Mouse (Mus musculus): ENCODE measurements around the gene Il23a. TPM values are rescaled to one million over a fixed set of nuclear protein-coding genes. Genes with fewer than 3 reads are reported as not detected.

The Il23a gene
- polyA plus RNA-seq, 1 experiment from 2014 or later = not detected

- WGBS = 84% methylated on average over 17 of the region's 17 CpGs
- no peaks in the 10 kb centered on the region for H3K9me3 ChIP-seq (ENCODE audit: control insufficient read depth, low read length)
Observed at GRCm38 (mm10) chr10:128247020-128247732, 51.4 kb downstream of the Il23a start.

More at GRCm38 (mm10) chr10:128247020-128247732, 51.4 kb downstream of the Il23a start:
- Histone ChIP-seq H3K27ac (ENCODE audit: low read depth, low read length) (0 out of 2 replicates have a peak overlapping the region, but pooled peaks have one; percentile 17), H3K4me3 (ENCODE audit: low read depth, low read length) (no peak overlapping the region), H3K36me3 (ENCODE audit: control insufficient read depth, insufficient read depth, low read length) (peaks cover 51% of the 10 kb centered on the region), H3K27me3 (ENCODE audit: control insufficient read depth, insufficient read depth, low read length) (no peaks in the 10 kb centered on the region), H3K4me2 (ENCODE audit: low read depth) (no peak overlapping the region), H3K9ac (ENCODE audit: low read length) (no peak overlapping the region), H3K4me1 (ENCODE audit: control insufficient read depth, insufficient read depth, low read length) (no peaks in the 10 kb centered on the region)
- DNase-seq (ENCODE audit: low spot score) (no peak), ATAC-seq (ENCODE audit: insufficient read depth, low FRiP score, low TSS enrichment) (no peak)

Other genes with a start within 250 kb of the Il23a start
- 584 and 611 TPM in 2 replicates for gene Ptges3, start 239.8 kb downstream of the Il23a start, polyA plus RNA-seq (2014; fragmentation: Nextera tagmentation; extraction: Ambion mirVana)
- 2,381 and 2,418 TPM in 2 replicates for gene Atp5b, start 215.5 kb downstream of the Il23a start, polyA plus RNA-seq (2014; fragmentation: Nextera tagmentation; extraction: Ambion mirVana)
- gene Baz2a, start 207.2 kb downstream of the Il23a start, polyA plus RNA-seq (2014; fragmentation: Nextera tagmentation; extraction: Ambion mirVana) = 20.3 and 23.5 TPM in 2 replicates
- gene Rbms2, start 118.5 kb downstream of the Il23a start, polyA plus RNA-seq (2014; fragmentation: Nextera tagmentation; extraction: Ambion mirVana) = 17.9 and 19.9 TPM in 2 replicates
- 1.2 and 1.5 TPM in 2 replicates for gene Gls2, start 104.3 kb downstream of the Il23a start, polyA plus RNA-seq (2014; fragmentation: Nextera tagmentation; extraction: Ambion mirVana)
- 26.2 and 28.0 TPM in 2 replicates for gene Spryd4, start 86.9 kb downstream of the Il23a start, polyA plus RNA-seq (2014; fragmentation: Nextera tagmentation; extraction: Ambion mirVana)
- not detected in 2 replicates for gene Mip, start 72.9 kb downstream of the Il23a start, polyA plus RNA-seq (2014; fragmentation: Nextera tagmentation; extraction: Ambion mirVana)
- gene Timeless, start 66.7 kb downstream of the Il23a start, polyA plus RNA-seq (2014; fragmentation: Nextera tagmentation; extraction: Ambion mirVana) = 58.7 and 61.2 TPM in 2 replicates
- gene Apon, start 44.7 kb downstream of the Il23a start, polyA plus RNA-seq (2014; fragmentation: Nextera tagmentation; extraction: Ambion mirVana) = 0.99 TPM in 1 of 2 replicates, not detected in the other
- not detected in 2 replicates for gene Apof, start 30.1 kb downstream of the Il23a start, polyA plus RNA-seq (2014; fragmentation: Nextera tagmentation; extraction: Ambion mirVana)
- gene Stat2, start 28.2 kb downstream of the Il23a start, polyA plus RNA-seq (2014; fragmentation: Nextera tagmentation; extraction: Ambion mirVana) = 15.2 and 17.2 TPM in 2 replicates
- 33.3 and 35.2 TPM in 2 replicates for gene Pan2, start 4.6 kb upstream of the Il23a start, polyA plus RNA-seq (2014; fragmentation: Nextera tagmentation; extraction: Ambion mirVana)
- 248 and 261 TPM in 2 replicates for gene Cnpy2, start 23.7 kb upstream of the Il23a start, polyA plus RNA-seq (2014; fragmentation: Nextera tagmentation; extraction: Ambion mirVana)
- gene Cs, start 39.0 kb upstream of the Il23a start, polyA plus RNA-seq (2014; fragmentation: Nextera tagmentation; extraction: Ambion mirVana) = 266 and 284 TPM in 2 replicates
- 19.0 and 24.1 TPM in 2 replicates for gene Coq10a, start 70.2 kb upstream of the Il23a start, polyA plus RNA-seq (2014; fragmentation: Nextera tagmentation; extraction: Ambion mirVana)
- gene Ankrd52, start 78.4 kb upstream of the Il23a start, polyA plus RNA-seq (2014; fragmentation: Nextera tagmentation; extraction: Ambion mirVana) = 9.5 and 10.4 TPM in 2 replicates
- not detected in 2 replicates for gene Slc39a5, start 102.5 kb upstream of the Il23a start, polyA plus RNA-seq (2014; fragmentation: Nextera tagmentation; extraction: Ambion mirVana)
- gene Nabp2, start 112.7 kb upstream of the Il23a start, polyA plus RNA-seq (2014; fragmentation: Nextera tagmentation; extraction: Ambion mirVana) = 115 and 127 TPM in 2 replicates
- gene Rnf41, start 112.9 kb upstream of the Il23a start, polyA plus RNA-seq (2014; fragmentation: Nextera tagmentation; extraction: Ambion mirVana) = 43.5 and 46.8 TPM in 2 replicates
- gene Smarcc2, start 160.5 kb upstream of the Il23a start, polyA plus RNA-seq (2014; fragmentation: Nextera tagmentation; extraction: Ambion mirVana) = 124 and 125 TPM in 2 replicates
- gene Myl6, start 195.4 kb upstream of the Il23a start, polyA plus RNA-seq (2014; fragmentation: Nextera tagmentation; extraction: Ambion mirVana) = 776 and 804 TPM in 2 replicates
- gene Myl6b, start 199.9 kb upstream of the Il23a start, polyA plus RNA-seq (2014; fragmentation: Nextera tagmentation; extraction: Ambion mirVana) = 2.4 and 3.5 TPM in 2 replicates
- 27.3 and 34.1 TPM in 2 replicates for gene Esyt1, start 227.1 kb upstream of the Il23a start, polyA plus RNA-seq (2014; fragmentation: Nextera tagmentation; extraction: Ambion mirVana)
- 16.6 and 18.3 TPM in 2 replicates for gene Zc3h10, start 249.0 kb upstream of the Il23a start, polyA plus RNA-seq (2014; fragmentation: Nextera tagmentation; extraction: Ambion mirVana)

All from neural tube, embryonic 11.5 days (tissue).